30 mouse cellular contexts compared by ENCODE assay signal in the genomic region with DNA sequence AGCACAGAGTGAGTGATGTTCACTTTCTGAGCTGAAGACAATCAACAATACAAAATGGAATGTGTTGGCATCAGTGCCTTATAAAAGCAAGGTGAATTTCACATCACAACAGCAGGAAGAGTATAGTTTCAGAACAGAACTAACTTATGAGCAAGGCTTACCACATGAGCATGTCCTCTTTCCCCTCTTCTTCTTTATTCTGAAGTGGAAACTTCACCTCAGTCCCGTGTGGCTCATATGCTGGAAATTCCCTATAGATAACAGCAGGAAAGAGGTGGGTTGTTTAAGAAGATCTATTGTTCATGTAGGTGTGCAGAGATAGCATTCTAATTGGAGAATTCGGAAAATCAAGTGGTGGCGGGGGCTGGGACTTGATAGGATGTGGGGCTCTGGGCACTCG. TPM values are rescaled to one million over a fixed set of nuclear protein-coding genes. Genes with fewer than 3 reads are reported as not detected.
"Had no signal": no experiment of that assay in that cellular context is flagged by ENCODE, and none has a peak within 500 bp of the region (broad histone marks: within the 10 kb centered on the region; RNA-seq: fewer than 3 reads in every experiment).

No protein-coding gene starts in this region.

- H3K4me3 ChIP-seq: limb, embryonic 10.5 days; limb, embryonic 13.5 days; liver, embryonic 12.5 days; liver, embryonic 15.5 days; lung, embryonic 15.5 days; megakaryocyte, embryonic 14.5 days; midbrain, embryonic 10.5 days; midbrain, embryonic 13.5 days; myocyte; neural tube, embryonic 12.5 days; stomach, embryonic 15.5 days had no signal

- H3K9ac ChIP-seq: limb, embryonic 13.5 days; liver, embryonic 12.5 days; liver, embryonic 15.5 days; lung, embryonic 15.5 days; midbrain, embryonic 13.5 days; neural tube, embryonic 12.5 days; stomach, embryonic 15.5 days had no signal

- DNase-seq: kidney, adult 8-10 months; kidney, postnatal 14 days; kidney, postnatal 4 days; liver; lung, adult 18-20 months; lung, postnatal 10 days; lung, postnatal 36 days; retina, postnatal 1 day; right cerebral cortex, postnatal 25 days; spleen, adult 18-20 months; thymus, postnatal 25 days had no signal

- H3K4me1 ChIP-seq: limb, embryonic 10.5 days; limb, embryonic 13.5 days; liver, embryonic 12.5 days; liver, embryonic 15.5 days; lung, embryonic 15.5 days; stomach, embryonic 15.5 days had no signal

- H3K27ac ChIP-seq: limb, embryonic 10.5 days; limb, embryonic 13.5 days; liver, embryonic 12.5 days; liver, embryonic 15.5 days; lung, embryonic 15.5 days; midbrain, embryonic 10.5 days; midbrain, embryonic 13.5 days; neural tube, embryonic 12.5 days; stomach, embryonic 15.5 days had no signal

- H3K36me3 ChIP-seq: limb, embryonic 10.5 days; limb, embryonic 13.5 days; liver, embryonic 12.5 days; liver, embryonic 15.5 days; lung, embryonic 15.5 days; midbrain, embryonic 10.5 days; midbrain, embryonic 13.5 days; neural tube, embryonic 12.5 days; stomach, embryonic 15.5 days had no signal

- H3K4me2 ChIP-seq: limb, embryonic 13.5 days; liver, embryonic 12.5 days; liver, embryonic 15.5 days; lung, embryonic 15.5 days; midbrain, embryonic 13.5 days; neural tube, embryonic 12.5 days; stomach, embryonic 15.5 days had no signal

- H3K27me3 ChIP-seq: limb, embryonic 13.5 days; liver, embryonic 12.5 days; liver, embryonic 15.5 days; lung, embryonic 15.5 days; megakaryocyte, embryonic 14.5 days; midbrain, embryonic 13.5 days; neural tube, embryonic 12.5 days; stomach, embryonic 15.5 days had no signal

- ATAC-seq: liver, embryonic 12.5 days; midbrain, embryonic 13.5 days; midbrain, embryonic 16.5 days had no signal

- H3K9me3 ChIP-seq: limb, embryonic 10.5 days; limb, embryonic 13.5 days; liver, embryonic 12.5 days; liver, embryonic 15.5 days; lung, embryonic 15.5 days; megakaryocyte, embryonic 14.5 days; midbrain, embryonic 10.5 days; midbrain, embryonic 13.5 days; neural tube, embryonic 12.5 days; stomach, embryonic 15.5 days had no signal

RNA-seq across cellular contexts. Expression of a gene that starts 3.5 kb away (rescaled TPM):
- total RNA-seq: layer of hippocampus, adult 18-20 months; layer of hippocampus, postnatal 14 days; left cerebral cortex, adult 8-10 months; left cerebral cortex, postnatal 14 days; monocyte, adult 5-6 weeks; neutrophil, adult 5-6 weeks had no signal
- polyA plus RNA-seq: kidney, embryonic 16.5 days; limb, embryonic 10.5 days; liver, embryonic 12.5 days; liver, embryonic 15.5 days; midbrain, embryonic 10.5 days; midbrain, embryonic 13.5 days; midbrain, embryonic 16.5 days; myocyte had no signal
